Mouse (Mus musculus): ENCODE measurements at regions not wholly inside any gene's neighbourhood (a gene's known extent, or its start where the extent isn't known, plus 50 kb on each side); places are given as distances from the start of the nearest gene placed in this dataset.
A peak's percentile ranks its signal among the peaks of the same experiment; 100 is the strongest.

GRCm38 (mm10) chr13:32649982-32650381 lies 133.8 kb downstream of the Mylk4 start:
- DNase-seq (ENCODE audit: low spot score in 2 of 2) = no peak

GRCm38 (mm10) chr13:32643030-32643750 lies 140.6 kb downstream of the Mylk4 start:
- no peak for DNase-seq (ENCODE audit: low spot score in 2 of 2)

GRCm38 (mm10) chr13:32640941-32641340 lies 142.8 kb downstream of the Mylk4 start:
- DNase-seq (ENCODE audit: low spot score in 2 of 2) = no peak

GRCm38 (mm10) chr13:32630122-32630732 lies 153.5 kb downstream of the Mylk4 start:
- peak in 1 of 2 experiments; percentile 32 for DNase-seq (ENCODE audit: low spot score in 2 of 2)

- no peak for DNase-seq (ENCODE audit: low spot score in 2 of 2)
These were observed 169.8 kb downstream of the Mylk4 start for GRCm38 (mm10) chr13:32613916-32614315.

GRCm38 (mm10) chr13:32611551-32612295 lies 172.0 kb downstream of the Mylk4 start:
- DNase-seq (ENCODE audit: low spot score in 2 of 2) = peak in 1 of 2 experiments; percentile 22

GRCm38 (mm10) chr13:32610970-32611369 lies 172.8 kb downstream of the Mylk4 start:
- no peak for DNase-seq (ENCODE audit: low spot score in 2 of 2)

GRCm38 (mm10) chr13:32608413-32608812 lies 175.3 kb downstream of the Mylk4 start:
- no peak for DNase-seq (ENCODE audit: low spot score in 2 of 2)

- DNase-seq (ENCODE audit: low spot score in 2 of 2) = no peak
These were observed 179.7 kb downstream of the Mylk4 start for GRCm38 (mm10) chr13:32603925-32604590.

- DNase-seq (ENCODE audit: low spot score in 2 of 2) = no peak
These were observed 182.4 kb downstream of the Mylk4 start for GRCm38 (mm10) chr13:32601315-32601714.

- no peak for DNase-seq (ENCODE audit: low spot score in 2 of 2)
These were observed 190.1 kb downstream of the Mylk4 start for GRCm38 (mm10) chr13:32593611-32594010.

GRCm38 (mm10) chr13:32593131-32593530 lies 190.6 kb downstream of the Mylk4 start:
- no peak for DNase-seq (ENCODE audit: low spot score in 2 of 2)

GRCm38 (mm10) chr13:32581598-32581997 lies 202.2 kb downstream of the Mylk4 start:
- no peak for DNase-seq (ENCODE audit: low spot score in 2 of 2)

GRCm38 (mm10) chr13:32567850-32568249 lies 215.9 kb downstream of the Mylk4 start:
- DNase-seq (ENCODE audit: low spot score in 2 of 2) = no peak

GRCm38 (mm10) chr13:32560666-32561065 lies 222.1 kb upstream of the Gmds start:
- no peak for DNase-seq (ENCODE audit: low spot score in 2 of 2)

GRCm38 (mm10) chr13:32556396-32556795 lies 217.9 kb upstream of the Gmds start:
- DNase-seq (ENCODE audit: low spot score in 2 of 2) = no peak

- DNase-seq (ENCODE audit: low spot score in 2 of 2) = no peak
These were observed 216.5 kb upstream of the Gmds start for GRCm38 (mm10) chr13:32555064-32555463.

GRCm38 (mm10) chr13:32554601-32555000 lies 216.1 kb upstream of the Gmds start:
- no peak for DNase-seq (ENCODE audit: low spot score in 2 of 2)

- DNase-seq (ENCODE audit: low spot score in 2 of 2) = no peak
These were observed 214.6 kb upstream of the Gmds start for GRCm38 (mm10) chr13:32553136-32553535.

GRCm38 (mm10) chr13:32550113-32550512 lies 211.6 kb upstream of the Gmds start:
- DNase-seq (ENCODE audit: low spot score in 2 of 2) = peak; percentile 20 to 63

GRCm38 (mm10) chr13:32547126-32547525 lies 208.6 kb upstream of the Gmds start:
- no peak for DNase-seq (ENCODE audit: low spot score in 2 of 2)

All from urinary bladder, postnatal 4 days (tissue).